Mouse (Mus musculus): ENCODE measurements around the gene 4930524B15Rik. TPM values are rescaled to one million over a fixed set of nuclear protein-coding genes. Genes with fewer than 3 reads are reported as not detected.
"Not testable (repeated sequence)": the region's sequence is repeated elsewhere in the genome, so short reads cannot be mapped to it uniquely, and the experiment has no call there.

The 4930524B15Rik gene
- polyA plus RNA-seq, 1 experiment from 2014 or later: 0.20 TPM

DNA sequence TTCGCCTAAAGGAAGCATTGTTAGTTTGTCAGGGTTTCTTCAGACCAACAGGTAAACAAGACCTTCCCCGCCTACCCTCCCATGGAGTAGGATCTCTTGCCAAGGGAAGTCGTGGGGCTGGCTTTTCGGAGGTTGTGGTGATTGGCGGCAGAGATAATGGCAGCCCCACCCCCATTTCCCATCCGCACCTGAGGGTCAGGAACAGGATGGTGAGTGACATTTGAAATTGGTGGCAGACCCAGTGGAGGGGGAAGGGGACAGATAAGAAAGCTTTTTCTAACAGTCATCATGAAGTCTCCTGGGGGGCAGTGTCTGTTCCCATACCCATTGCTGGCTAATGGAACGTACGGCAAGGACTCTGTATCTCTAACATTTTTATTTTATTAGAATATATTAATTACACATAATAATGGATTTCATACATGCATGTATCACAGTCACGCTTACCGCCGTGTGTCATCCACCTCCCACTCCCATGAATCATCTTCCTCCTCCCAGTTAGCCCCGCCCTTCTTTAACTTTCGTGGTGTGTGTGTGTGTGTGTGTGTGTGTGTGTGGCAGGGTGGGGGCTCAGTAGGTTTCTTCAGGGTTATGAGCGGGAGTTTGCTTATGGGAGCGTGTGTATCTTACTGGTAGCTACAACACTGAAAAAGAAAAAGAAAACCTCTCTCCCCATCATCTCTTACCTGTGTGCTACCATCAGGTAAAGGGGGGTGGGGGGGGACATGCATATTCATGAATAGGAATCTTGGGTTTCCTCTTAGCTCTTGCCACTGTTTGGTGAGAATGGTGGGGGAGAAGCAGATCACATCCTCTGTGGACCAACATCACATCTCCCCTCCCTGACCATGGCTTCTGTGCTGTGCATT lies 16.7 kb upstream of the 4930524B15Rik start:
- Histone ChIP-seq H3K27ac (ENCODE audit: low read length) (peak overlapping the region; percentile 79), H3K4me1 (ENCODE audit: control insufficient read depth, insufficient read depth, low read length) (peaks cover 9% of the 10 kb centered on the region), H3K9me3 (replicated peaks; ENCODE audit: control insufficient read depth, low read length, poor library complexity, severe bottlenecking) (no peaks in the 10 kb centered on the region), H3K4me3 (ENCODE audit: low read depth, low read length) (peak overlapping the region; percentile 46), H3K27me3 (ENCODE audit: control insufficient read depth, insufficient read depth, low read depth, low read length) (no peaks in the 10 kb centered on the region), H3K4me2 (ENCODE audit: low read length) (peak overlapping the region; percentile 77), H3K9ac (ENCODE audit: low read depth, low read length) (peak overlapping the region; percentile 70), H3K36me3 (ENCODE audit: control insufficient read depth, insufficient read depth, low read length) (no peaks in the 10 kb centered on the region)
- ATAC-seq: peak; percentile 87
- 21% methylated on average over 15 of the region's 15 CpGs for WGBS

DNA sequence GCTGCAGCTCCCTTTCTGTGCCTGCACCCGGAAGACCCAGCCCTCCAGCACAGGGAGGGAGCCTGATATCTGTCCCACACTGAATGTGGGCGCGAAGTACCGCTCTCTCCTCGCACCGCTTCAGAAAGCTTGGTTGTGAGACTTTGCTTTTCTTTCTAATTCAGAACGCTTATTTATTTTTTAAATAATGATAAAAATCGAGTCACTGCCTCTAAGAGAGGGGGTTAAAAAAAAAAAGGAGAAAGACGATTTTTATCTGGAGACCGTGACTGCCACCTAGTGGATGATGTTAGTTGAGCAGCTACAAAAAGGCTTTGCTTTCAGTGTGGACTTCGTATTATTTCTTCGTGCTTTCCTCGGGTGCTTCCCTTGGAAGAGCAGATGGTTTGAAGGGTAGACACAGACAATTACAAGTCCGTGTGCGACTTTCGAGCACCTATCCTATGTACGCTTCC lies 16.0 kb upstream of the 4930524B15Rik start:
- H3K27me3 ChIP-seq (ENCODE audit: control insufficient read depth, insufficient read depth, low read depth, low read length): no peaks in the 10 kb centered on the region
- H3K4me2 ChIP-seq (ENCODE audit: low read length): peak overlapping the region; percentile 77
- peak overlapping the region; percentile 46 for H3K4me3 ChIP-seq (ENCODE audit: low read depth, low read length)
- ATAC-seq: peak; percentile 55
- no peaks in the 10 kb centered on the region for H3K9me3 ChIP-seq (replicated peaks; ENCODE audit: control insufficient read depth, low read length, poor library complexity, severe bottlenecking)
- WGBS: 2% methylated on average over 17 of the region's 17 CpGs
- H3K36me3 ChIP-seq (ENCODE audit: control insufficient read depth, insufficient read depth, low read length): no peaks in the 10 kb centered on the region
- H3K4me1 ChIP-seq (ENCODE audit: control insufficient read depth, insufficient read depth, low read length): peaks cover 9% of the 10 kb centered on the region
- peak overlapping the region; percentile 70 for H3K9ac ChIP-seq (ENCODE audit: low read depth, low read length)
- H3K27ac ChIP-seq (ENCODE audit: low read length): peak overlapping the region; percentile 79

DNA sequence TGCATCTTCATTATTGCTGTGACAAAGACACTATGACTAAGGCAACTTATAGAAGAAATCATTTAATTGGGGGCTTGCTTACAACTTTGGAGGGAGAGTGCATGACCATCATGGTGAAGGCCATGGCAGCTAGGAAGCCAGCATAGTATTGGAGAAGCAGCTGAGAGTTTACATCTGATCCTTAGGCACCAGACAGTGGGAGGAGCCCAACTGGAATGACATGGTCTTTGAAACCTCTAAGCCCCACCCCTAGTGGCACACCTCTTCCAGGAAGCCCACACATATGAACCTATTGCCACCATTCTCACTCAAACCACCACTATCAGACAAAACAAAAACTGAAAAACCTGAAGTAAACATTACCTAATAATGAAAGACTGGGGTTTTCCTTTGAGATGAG lies 5.3 kb upstream of the 4930524B15Rik start:
- no peaks in the 10 kb centered on the region for H3K27me3 ChIP-seq (ENCODE audit: control insufficient read depth, insufficient read depth, low read depth, low read length)
- no peak overlapping the region for H3K4me3 ChIP-seq (ENCODE audit: low read depth, low read length)
- no peaks in the 10 kb centered on the region for H3K4me1 ChIP-seq (ENCODE audit: control insufficient read depth, insufficient read depth, low read length)
- H3K27ac ChIP-seq (ENCODE audit: low read length): no peak overlapping the region
- H3K36me3 ChIP-seq (ENCODE audit: control insufficient read depth, insufficient read depth, low read length): no peaks in the 10 kb centered on the region
- H3K4me2 ChIP-seq (ENCODE audit: low read length): no peak overlapping the region
- no peaks in the 10 kb centered on the region for H3K9me3 ChIP-seq (replicated peaks; ENCODE audit: control insufficient read depth, low read length, poor library complexity, severe bottlenecking)
- no peak overlapping the region for H3K9ac ChIP-seq (ENCODE audit: low read depth, low read length)
- no peak for ATAC-seq

DNA sequence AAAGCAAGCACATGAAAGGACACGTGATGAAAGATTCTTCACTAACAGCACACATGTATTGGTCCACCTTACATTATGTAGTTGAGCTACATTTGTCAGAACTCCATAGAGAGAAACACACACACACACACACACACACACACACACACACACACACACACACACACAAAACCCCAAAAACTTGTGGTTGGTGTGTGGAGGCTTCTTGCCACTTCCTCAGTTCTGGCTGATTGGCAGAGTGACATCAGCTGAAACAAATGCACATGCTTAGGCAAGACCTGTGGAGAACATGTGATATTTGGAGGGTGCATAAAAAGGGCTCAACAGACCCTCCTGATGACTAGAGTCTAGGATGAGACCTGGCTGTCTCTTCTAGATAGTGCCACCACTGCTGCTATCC lies 1.4 kb upstream of the 4930524B15Rik start:
- Histone ChIP-seq H3K4me3 (ENCODE audit: low read depth, low read length) (no peak overlapping the region), H3K9me3 (replicated peaks; ENCODE audit: control insufficient read depth, low read length, poor library complexity, severe bottlenecking) (no peaks in the 10 kb centered on the region), H3K36me3 (ENCODE audit: control insufficient read depth, insufficient read depth, low read length) (no peaks in the 10 kb centered on the region), H3K27me3 (ENCODE audit: control insufficient read depth, insufficient read depth, low read depth, low read length) (no peaks in the 10 kb centered on the region), H3K27ac (ENCODE audit: low read length) (no peak overlapping the region), H3K9ac (ENCODE audit: low read depth, low read length) (no peak overlapping the region), H3K4me1 (ENCODE audit: control insufficient read depth, insufficient read depth, low read length) (peaks cover 3% of the 10 kb centered on the region), H3K4me2 (ENCODE audit: low read length) (no peak overlapping the region)
- ATAC-seq: no peak
- WGBS: 100% methylated on average over 1 of the region's 1 CpGs

DNA sequence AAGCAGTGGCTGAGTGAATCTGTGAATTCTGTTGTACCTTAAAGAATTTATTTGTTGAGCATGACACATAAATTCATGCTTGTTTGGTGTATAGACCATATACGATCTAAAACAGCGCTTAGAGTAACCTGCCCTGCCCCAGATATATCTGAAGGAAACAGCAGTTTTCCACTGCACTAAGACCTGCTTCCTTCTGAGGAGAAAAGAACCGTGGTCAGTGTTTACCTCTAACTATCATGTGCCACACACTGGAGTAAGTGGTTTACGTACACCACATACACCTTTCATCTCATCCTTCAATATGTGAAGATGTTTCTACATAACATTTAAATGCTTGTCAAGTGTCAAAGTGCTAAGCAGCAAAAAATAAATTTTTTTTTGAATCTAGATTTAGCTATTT lies 8.7 kb downstream of the 4930524B15Rik start:
- H3K9me3 ChIP-seq (replicated peaks; ENCODE audit: control insufficient read depth, low read length, poor library complexity, severe bottlenecking): no peaks in the 10 kb centered on the region
- H3K4me2 ChIP-seq (ENCODE audit: low read length): no peak overlapping the region
- WGBS: 80% methylated on average over 4 of the region's 4 CpGs
- no peaks in the 10 kb centered on the region for H3K27me3 ChIP-seq (ENCODE audit: control insufficient read depth, insufficient read depth, low read depth, low read length)
- ATAC-seq: no peak
- no peak overlapping the region for H3K27ac ChIP-seq (ENCODE audit: low read length)
- no peak overlapping the region for H3K9ac ChIP-seq (ENCODE audit: low read depth, low read length)
- H3K4me1 ChIP-seq (ENCODE audit: control insufficient read depth, insufficient read depth, low read length): no peaks in the 10 kb centered on the region
- no peak overlapping the region for H3K4me3 ChIP-seq (ENCODE audit: low read depth, low read length)
- no peaks in the 10 kb centered on the region for H3K36me3 ChIP-seq (ENCODE audit: control insufficient read depth, insufficient read depth, low read length)

DNA sequence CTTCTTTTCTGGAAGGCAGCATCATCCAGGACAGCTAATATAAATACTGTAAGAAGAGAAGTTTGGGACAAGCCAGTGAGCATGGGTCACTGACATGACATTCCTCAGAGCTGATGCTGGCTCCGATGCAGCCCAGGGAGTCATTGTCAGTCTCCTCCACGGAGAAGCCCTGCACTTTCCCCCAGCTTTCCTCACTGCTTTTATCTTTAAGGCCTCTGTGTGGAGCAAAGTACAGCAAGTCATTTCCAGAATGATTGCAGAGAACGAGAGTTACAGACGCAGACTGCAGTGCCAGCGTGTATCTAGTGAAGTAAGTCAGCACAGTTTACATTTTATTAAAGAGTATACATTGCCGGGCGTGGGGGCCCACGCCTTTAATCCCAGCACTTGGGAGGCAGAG lies 9.4 kb downstream of the 4930524B15Rik start:
- 56% methylated on average over 8 of the region's 8 CpGs for WGBS
- Histone ChIP-seq H3K9me3 (replicated peaks; ENCODE audit: control insufficient read depth, low read length, poor library complexity, severe bottlenecking) (no peaks in the 10 kb centered on the region; the same call in 1 of the 2 replicates), H3K36me3 (ENCODE audit: control insufficient read depth, insufficient read depth, low read length) (no peaks in the 10 kb centered on the region), H3K9ac (ENCODE audit: low read depth, low read length) (no peak overlapping the region), H3K4me3 (ENCODE audit: low read depth, low read length) (no peak overlapping the region), H3K27me3 (ENCODE audit: control insufficient read depth, insufficient read depth, low read depth, low read length) (no peaks in the 10 kb centered on the region), H3K4me1 (ENCODE audit: control insufficient read depth, insufficient read depth, low read length) (no peaks in the 10 kb centered on the region), H3K4me2 (ENCODE audit: low read length) (no peak overlapping the region), H3K27ac (ENCODE audit: low read length) (no peak overlapping the region)
- ATAC-seq: no peak

DNA sequence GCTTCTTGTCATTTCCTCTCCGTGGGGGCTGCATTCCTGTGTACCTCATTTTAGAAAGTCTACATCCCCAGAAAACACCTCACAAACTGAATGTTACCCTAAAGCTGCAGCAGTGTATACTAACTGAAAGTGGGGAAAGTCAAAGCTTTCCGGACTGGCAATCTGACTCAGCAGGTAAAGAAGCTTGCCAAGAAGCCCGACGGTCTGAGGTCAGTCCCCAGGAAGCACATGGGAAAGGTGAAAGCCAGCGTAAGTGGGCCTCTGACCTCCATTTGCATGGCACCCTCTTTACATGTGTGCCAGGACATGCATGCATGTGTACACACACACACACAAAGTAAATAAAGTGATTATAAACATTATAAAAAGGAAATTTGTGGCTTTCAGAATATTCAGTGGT lies 10.3 kb downstream of the 4930524B15Rik start:
- no peak for ATAC-seq
- no peaks in the 10 kb centered on the region for H3K27me3 ChIP-seq (ENCODE audit: control insufficient read depth, insufficient read depth, low read depth, low read length)
- no peak overlapping the region for H3K4me2 ChIP-seq (ENCODE audit: low read length)
- WGBS: 79% methylated on average over 5 of the region's 5 CpGs
- no peak overlapping the region for H3K27ac ChIP-seq (ENCODE audit: low read length)
- H3K4me3 ChIP-seq (ENCODE audit: low read depth, low read length): no peak overlapping the region
- no peaks in the 10 kb centered on the region for H3K4me1 ChIP-seq (ENCODE audit: control insufficient read depth, insufficient read depth, low read length)
- H3K9ac ChIP-seq (ENCODE audit: low read depth, low read length): no peak overlapping the region
- no peaks in the 10 kb centered on the region; the same call in 1 of the 2 replicates for H3K9me3 ChIP-seq (replicated peaks; ENCODE audit: control insufficient read depth, low read length, poor library complexity, severe bottlenecking)
- no peaks in the 10 kb centered on the region for H3K36me3 ChIP-seq (ENCODE audit: control insufficient read depth, insufficient read depth, low read length)

DNA sequence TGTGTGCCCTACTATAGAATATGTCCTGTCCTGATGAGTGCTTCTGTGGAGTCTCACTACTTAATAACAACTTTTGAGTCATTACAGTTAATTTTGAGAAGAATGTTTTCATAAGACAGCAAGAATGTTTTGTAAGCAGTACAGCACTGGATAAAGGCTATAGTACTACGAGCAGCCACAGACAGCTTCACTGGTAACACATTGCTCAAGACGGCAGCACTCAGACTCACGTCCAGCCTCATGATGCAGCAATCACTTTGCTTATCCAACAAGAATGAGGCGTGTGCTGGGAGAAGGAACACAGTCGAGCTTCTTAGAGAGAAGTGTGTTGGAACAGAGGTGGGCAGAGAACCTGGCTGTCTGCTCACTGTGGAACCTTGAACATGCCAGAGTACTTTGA lies 10.7 kb downstream of the 4930524B15Rik start:
- ATAC-seq: no peak
- Histone ChIP-seq H3K36me3 (ENCODE audit: control insufficient read depth, insufficient read depth, low read length) (no peaks in the 10 kb centered on the region), H3K27me3 (ENCODE audit: control insufficient read depth, insufficient read depth, low read depth, low read length) (no peaks in the 10 kb centered on the region), H3K4me1 (ENCODE audit: control insufficient read depth, insufficient read depth, low read length) (no peaks in the 10 kb centered on the region), H3K4me3 (ENCODE audit: low read depth, low read length) (no peak overlapping the region), H3K9ac (ENCODE audit: low read depth, low read length) (no peak overlapping the region), H3K27ac (ENCODE audit: low read length) (no peak overlapping the region), H3K4me2 (ENCODE audit: low read length) (no peak overlapping the region), H3K9me3 (replicated peaks; ENCODE audit: control insufficient read depth, low read length, poor library complexity, severe bottlenecking) (no peaks in the 10 kb centered on the region; the same call in 1 of the 2 replicates)
- 80% methylated on average over 5 of the region's 5 CpGs for WGBS

DNA sequence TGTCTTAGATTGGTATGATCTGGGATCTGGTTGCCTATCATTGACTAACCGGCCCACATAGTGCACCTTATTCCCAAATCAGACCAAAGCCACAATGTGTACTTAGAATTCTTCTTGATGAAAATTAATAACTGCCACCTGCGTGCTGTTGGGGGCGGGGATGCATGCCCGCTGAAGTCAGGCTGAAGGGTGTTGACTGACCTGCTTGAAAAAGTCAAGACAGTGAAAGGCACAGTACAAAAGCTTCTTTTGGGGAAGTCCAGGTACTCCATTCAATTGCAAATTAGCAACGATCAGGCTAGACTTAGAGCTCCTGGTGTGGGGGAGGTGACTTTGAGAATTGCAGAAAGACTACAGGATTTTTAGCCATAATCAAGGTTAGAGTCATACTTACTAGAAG lies 14.7 kb downstream of the 4930524B15Rik start:
- not testable (repeated sequence) for H3K4me1 ChIP-seq (ENCODE audit: control insufficient read depth, insufficient read depth, low read length); H3K27me3 ChIP-seq (ENCODE audit: control insufficient read depth, insufficient read depth, low read depth, low read length); H3K9me3 ChIP-seq (replicated peaks; ENCODE audit: control insufficient read depth, low read length, poor library complexity, severe bottlenecking); H3K4me3 ChIP-seq (ENCODE audit: low read depth, low read length); H3K36me3 ChIP-seq (ENCODE audit: control insufficient read depth, insufficient read depth, low read length); H3K4me2 ChIP-seq (ENCODE audit: low read length); ATAC-seq; H3K27ac ChIP-seq (ENCODE audit: low read length); H3K9ac ChIP-seq (ENCODE audit: low read depth, low read length)
- 86% methylated on average over 5 of the region's 5 CpGs for WGBS

Measured in midbrain, embryonic 16.5 days (tissue).